Mouse (Mus musculus) neural tube, embryonic 12.5 days (tissue): ENCODE results near the gene Ikbkg. TPM values are rescaled to one million over a fixed set of nuclear protein-coding genes. Genes with fewer than 3 reads are reported as not detected.

ENCODE experiments used
- ATAC-seq: fragments of 200-750 bp; cut with Nextera tagmentation; 2 replicates; pipeline ENCODE4 v1.8.0; 2017; ENCODE audit warnings: low read depth, mild to moderate bottlenecking, moderate TSS enrichment, moderate library complexity; ENCODE audit not compliant: low FRiP score
- H3K27ac ChIP-seq: fragments of 300-500 bp; sonication (generic); 2 replicates; pipeline ENCODE4 v1.5.1; 2016
- H3K27me3 ChIP-seq: fragments of 300-500 bp; sonication (generic); replicated peaks from 2 replicates; pipeline ENCODE4 v1.6.1; 2016; ENCODE audit warnings: mild to moderate bottlenecking
- H3K36me3 ChIP-seq: fragments of 300-500 bp; sonication (generic); 2 replicates; pipeline ENCODE4 v1.6.1; 2016; ENCODE audit warnings: mild to moderate bottlenecking
- H3K4me1 ChIP-seq: fragments of 300-500 bp; sonication (generic); 2 replicates; pipeline ENCODE4 v1.6.1; 2016
- H3K4me2 ChIP-seq: fragments of 300-500 bp; sonication (generic); replicated peaks from 2 replicates; pipeline ENCODE4 v1.6.1; 2016; ENCODE audit warnings: mild to moderate bottlenecking
- H3K4me3 ChIP-seq: fragments of 300-500 bp; sonication (generic); 2 replicates; pipeline ENCODE4 v1.5.1; 2016
- H3K9ac ChIP-seq: fragments of 300-500 bp; sonication (generic); 2 replicates; pipeline ENCODE4 v1.6.1; 2016; ENCODE audit warnings: mild to moderate bottlenecking
- H3K9me3 ChIP-seq: fragments of 300-500 bp; sonication (generic); 2 replicates; pipeline ENCODE4 v1.6.1; 2016; ENCODE audit warnings: mild to moderate bottlenecking
- WGBS: fragments of 180-500 bp; shearing (Covaris S2); methylation state at CpG from one replicate; pipeline ENCODE4 v1.1.7; 2016; 5-methylcytosine and 5-hydroxymethylcytosine counted together
- polyA plus RNA-seq: library from polyadenylated mRNA; unstranded; fragments of >200 nt; fragmentation: Nextera tagmentation; extraction: Ambion mirVana; gene quantifications from 2 replicates; pipeline ENCODE4 v1.2.1, GENCODE M21; 2016

Gene Ikbkg
- polyA plus RNA-seq, 1 experiment from 2014 or later, result 21.2 TPM

DNA sequence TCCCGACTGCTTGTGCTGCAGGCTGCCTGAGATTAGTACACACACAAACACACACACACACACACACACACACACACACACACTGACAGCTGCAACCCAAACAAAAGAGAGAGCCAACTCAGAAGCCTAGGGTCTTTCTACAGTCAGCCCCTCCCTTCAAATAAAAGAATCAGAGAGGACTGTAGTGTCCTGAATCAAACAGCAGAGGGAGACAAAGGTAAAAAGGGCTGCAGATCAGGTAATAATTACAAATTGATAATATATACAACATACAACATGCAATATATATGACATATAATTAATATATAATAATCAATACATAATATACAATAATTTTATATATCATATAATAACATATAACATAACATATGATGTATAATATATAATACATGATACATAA, 104.0 kb downstream of the Ikbkg start:
- no peak overlapping the region for H3K4me3 ChIP-seq
- WGBS, result 67% methylated on average over 1 of the region's 1 CpGs
- no peak overlapping the region for H3K9ac ChIP-seq
- no peaks in the 10 kb centered on the region for H3K4me1 ChIP-seq
- no peaks in the 10 kb centered on the region for H3K27me3 ChIP-seq
- no peak overlapping the region for H3K4me2 ChIP-seq
- no peak overlapping the region for H3K27ac ChIP-seq
- no peak for ATAC-seq
- no peaks in the 10 kb centered on the region for H3K9me3 ChIP-seq
- H3K36me3 ChIP-seq, result no peaks in the 10 kb centered on the region

Other genes starting within 250 kb of the Ikbkg start
- gene Tex28, start 225.5 kb upstream of the Ikbkg start, polyA plus RNA-seq, result not detected in 2 replicates
- gene Tktl1, start 216.0 kb upstream of the Ikbkg start, polyA plus RNA-seq, result 0.10 TPM in 1 of 2 replicates, not detected in the other
- gene Flna, start 143.5 kb upstream of the Ikbkg start, polyA plus RNA-seq, result 158 and 170 TPM in 2 replicates
- gene Emd, start 138.6 kb upstream of the Ikbkg start, polyA plus RNA-seq, result 16.5 and 18.2 TPM in 2 replicates
- 527 and 575 TPM in 2 replicates for gene Rpl10, start 122.5 kb upstream of the Ikbkg start, polyA plus RNA-seq
- gene Taz, start 111.4 kb upstream of the Ikbkg start, polyA plus RNA-seq, result 86.7 and 93.3 TPM in 2 replicates
- 3.9 and 5.7 TPM in 2 replicates for gene Dnase1l1, start 111.0 kb upstream of the Ikbkg start, polyA plus RNA-seq
- 151 and 161 TPM in 2 replicates for gene Atp6ap1, start 96.2 kb upstream of the Ikbkg start, polyA plus RNA-seq
- gene Gdi1, start 88.3 kb upstream of the Ikbkg start, polyA plus RNA-seq, result 706 and 748 TPM in 2 replicates
- 54.5 and 64.5 TPM in 2 replicates for gene Fam50a, start 80.3 kb upstream of the Ikbkg start, polyA plus RNA-seq
- 47.0 and 54.6 TPM in 2 replicates for gene Plxna3, start 64.2 kb upstream of the Ikbkg start, polyA plus RNA-seq
- 83.2 and 89.6 TPM in 2 replicates for gene Lage3, start 39.7 kb upstream of the Ikbkg start, polyA plus RNA-seq
- gene Ubl4a, start 20.1 kb upstream of the Ikbkg start, polyA plus RNA-seq, result 61.1 and 63.7 TPM in 2 replicates
- gene Slc10a3, start 19.9 kb upstream of the Ikbkg start, polyA plus RNA-seq, result 8.3 and 8.4 TPM in 2 replicates
- gene Fam3a, start within 50 bp of the Ikbkg start, polyA plus RNA-seq, result 27.3 and 31.5 TPM in 2 replicates
- 47.6 and 57.4 TPM in 2 replicates for gene G6pdx, start 35.9 kb downstream of the Ikbkg start, polyA plus RNA-seq
- not detected in 2 replicates for gene Gm6880, start 88.1 kb downstream of the Ikbkg start, polyA plus RNA-seq
- gene Olfr1326-ps1, start 181.6 kb downstream of the Ikbkg start, polyA plus RNA-seq, result not detected in 2 replicates
- not detected in 2 replicates for gene Olfr1325, start 199.4 kb downstream of the Ikbkg start, polyA plus RNA-seq